Mouse (Mus musculus): ENCODE data around the gene Olfr1393. TPM values are rescaled to one million over a fixed set of nuclear protein-coding genes. Genes with fewer than 3 reads are reported as not detected.

Gene Olfr1393
- polyA plus RNA-seq, 1 experiment from 2014 or later = not detected

- no peaks in the 10 kb centered on the region for H3K9me3 ChIP-seq (replicated peaks; ENCODE audit: control insufficient read depth, low read length, poor library complexity, severe bottlenecking)
- under 1% methylated on average over 56 of the region's 60 CpGs for WGBS
- peak within 1 kb of the TSS; percentile 92 for H3K27ac ChIP-seq (ENCODE audit: low read length)
- H3K27me3 ChIP-seq (ENCODE audit: control insufficient read depth, insufficient read depth, low read depth, low read length) = no peaks in the 10 kb centered on the region
- no peaks in the 10 kb centered on the region for H3K36me3 ChIP-seq (ENCODE audit: control insufficient read depth, insufficient read depth, low read length)
- H3K9ac ChIP-seq (ENCODE audit: low read depth, low read length) = peak within 1 kb of the TSS; percentile 79
- H3K4me1 ChIP-seq (ENCODE audit: control insufficient read depth, insufficient read depth, low read length) = peaks cover 26% of the 10 kb centered on the region
- peak; percentile 97 for ATAC-seq
- peak within 1 kb of the TSS; percentile 65 for H3K4me2 ChIP-seq (ENCODE audit: low read length)
- H3K4me3 ChIP-seq (ENCODE audit: low read depth, low read length) = peak within 1 kb of the TSS; percentile 55
Measured at GRCm38 (mm10) chr11:49243727-49244594, 34.1 kb upstream of the Olfr1393 start, which contains the start of gene Mgat1. Gene Mgat1, plus strand, starts transcription at chr11:49244191.

GRCm38 (mm10) chr11:49244595-49244930, 33.5 kb upstream of the Olfr1393 start:
- H3K27ac ChIP-seq (ENCODE audit: low read length) = peak overlapping the region; percentile 92
- peak overlapping the region; percentile 79 for H3K9ac ChIP-seq (ENCODE audit: low read depth, low read length)
- 1% methylated on average over 4 of the region's 4 CpGs for WGBS
- H3K4me3 ChIP-seq (ENCODE audit: low read depth, low read length) = peak overlapping the region; percentile 55
- H3K4me2 ChIP-seq (ENCODE audit: low read length) = peak overlapping the region; percentile 65
- H3K9me3 ChIP-seq (replicated peaks; ENCODE audit: control insufficient read depth, low read length, poor library complexity, severe bottlenecking) = no peaks in the 10 kb centered on the region
- H3K4me1 ChIP-seq (ENCODE audit: control insufficient read depth, insufficient read depth, low read length) = peaks cover 26% of the 10 kb centered on the region
- ATAC-seq = no peak
- H3K27me3 ChIP-seq (ENCODE audit: control insufficient read depth, insufficient read depth, low read depth, low read length) = no peaks in the 10 kb centered on the region
- no peaks in the 10 kb centered on the region for H3K36me3 ChIP-seq (ENCODE audit: control insufficient read depth, insufficient read depth, low read length)

GRCm38 (mm10) chr11:49245176-49245575, 32.9 kb upstream of the Olfr1393 start:
- peak overlapping the region; percentile 79 for H3K9ac ChIP-seq (ENCODE audit: low read depth, low read length)

GRCm38 (mm10) chr11:49245634-49246415, 32.3 kb upstream of the Olfr1393 start:
- Histone ChIP-seq H3K4me1 (ENCODE audit: control insufficient read depth, insufficient read depth, low read length) (peaks cover 38% of the 10 kb centered on the region), H3K9ac (ENCODE audit: low read depth, low read length) (no peak overlapping the region), H3K4me3 (ENCODE audit: low read depth, low read length) (no peak overlapping the region), H3K27ac (ENCODE audit: low read length) (no peak overlapping the region), H3K36me3 (ENCODE audit: control insufficient read depth, insufficient read depth, low read length) (no peaks in the 10 kb centered on the region), H3K9me3 (replicated peaks; ENCODE audit: control insufficient read depth, low read length, poor library complexity, severe bottlenecking) (no peaks in the 10 kb centered on the region), H3K4me2 (ENCODE audit: low read length) (peak overlapping the region; percentile 65), H3K27me3 (ENCODE audit: control insufficient read depth, insufficient read depth, low read depth, low read length) (no peaks in the 10 kb centered on the region)
- WGBS = 30% methylated on average over 12 of the region's 12 CpGs
- ATAC-seq = no peak

More at GRCm38 (mm10) chr11:49245176-49245575, 32.9 kb upstream of the Olfr1393 start:
- ATAC-seq = no peak
- H3K4me2 ChIP-seq (ENCODE audit: low read length) = peak overlapping the region; percentile 65
- no peak overlapping the region for H3K27ac ChIP-seq (ENCODE audit: low read length)
- no peaks in the 10 kb centered on the region for H3K9me3 ChIP-seq (replicated peaks; ENCODE audit: control insufficient read depth, low read length, poor library complexity, severe bottlenecking)
- no peaks in the 10 kb centered on the region for H3K27me3 ChIP-seq (ENCODE audit: control insufficient read depth, insufficient read depth, low read depth, low read length)
- H3K36me3 ChIP-seq (ENCODE audit: control insufficient read depth, insufficient read depth, low read length) = no peaks in the 10 kb centered on the region
- H3K4me1 ChIP-seq (ENCODE audit: control insufficient read depth, insufficient read depth, low read length) = peaks cover 32% of the 10 kb centered on the region
- peak overlapping the region; percentile 55 for H3K4me3 ChIP-seq (ENCODE audit: low read depth, low read length)
- WGBS = 18% methylated on average over 7 of the region's 7 CpGs

- Histone ChIP-seq H3K4me2 (ENCODE audit: low read length) (no peak overlapping the region), H3K4me1 (ENCODE audit: control insufficient read depth, insufficient read depth, low read length) (peaks cover 43% of the 10 kb centered on the region)
Measured at GRCm38 (mm10) chr11:49246523-49246922, 31.6 kb upstream of the Olfr1393 start.

GRCm38 (mm10) chr11:49247255-49247654, 30.8 kb upstream of the Olfr1393 start:
- peak overlapping the region; percentile 25; the same call in 1 of the 2 replicates for H3K9ac ChIP-seq (ENCODE audit: low read depth, low read length)
- H3K4me1 ChIP-seq (ENCODE audit: control insufficient read depth, insufficient read depth, low read length) = peaks cover 43% of the 10 kb centered on the region
- no peak overlapping the region for H3K4me3 ChIP-seq (ENCODE audit: low read depth, low read length)
- no peaks in the 10 kb centered on the region for H3K9me3 ChIP-seq (replicated peaks; ENCODE audit: control insufficient read depth, low read length, poor library complexity, severe bottlenecking)
- H3K36me3 ChIP-seq (ENCODE audit: control insufficient read depth, insufficient read depth, low read length) = no peaks in the 10 kb centered on the region
- no peak overlapping the region for H3K27ac ChIP-seq (ENCODE audit: low read length)
- H3K4me2 ChIP-seq (ENCODE audit: low read length) = no peak overlapping the region
- H3K27me3 ChIP-seq (ENCODE audit: control insufficient read depth, insufficient read depth, low read depth, low read length) = no peaks in the 10 kb centered on the region
- WGBS = 85% methylated on average over 2 of the region's 2 CpGs
- no peak for ATAC-seq

More at GRCm38 (mm10) chr11:49246523-49246922, 31.6 kb upstream of the Olfr1393 start:
- H3K9me3 ChIP-seq (replicated peaks; ENCODE audit: control insufficient read depth, low read length, poor library complexity, severe bottlenecking) = no peaks in the 10 kb centered on the region
- no peak overlapping the region for H3K27ac ChIP-seq (ENCODE audit: low read length)
- ATAC-seq = no peak
- H3K27me3 ChIP-seq (ENCODE audit: control insufficient read depth, insufficient read depth, low read depth, low read length) = no peaks in the 10 kb centered on the region
- no peaks in the 10 kb centered on the region for H3K36me3 ChIP-seq (ENCODE audit: control insufficient read depth, insufficient read depth, low read length)
- no peak overlapping the region for H3K4me3 ChIP-seq (ENCODE audit: low read depth, low read length)
- peak overlapping the region; percentile 25; the same call in 1 of the 2 replicates for H3K9ac ChIP-seq (ENCODE audit: low read depth, low read length)
- 94% methylated on average over 4 of the region's 4 CpGs for WGBS

- peaks cover 39% of the 10 kb centered on the region for H3K4me1 ChIP-seq (ENCODE audit: control insufficient read depth, insufficient read depth, low read length)
- H3K9ac ChIP-seq (ENCODE audit: low read depth, low read length) = no peak overlapping the region; the same call in 1 of the 2 replicates
- no peak for ATAC-seq
- H3K36me3 ChIP-seq (ENCODE audit: control insufficient read depth, insufficient read depth, low read length) = no peaks in the 10 kb centered on the region
- no peaks in the 10 kb centered on the region for H3K9me3 ChIP-seq (replicated peaks; ENCODE audit: control insufficient read depth, low read length, poor library complexity, severe bottlenecking)
- H3K4me3 ChIP-seq (ENCODE audit: low read depth, low read length) = no peak overlapping the region
- H3K4me2 ChIP-seq (ENCODE audit: low read length) = no peak overlapping the region
- no peak overlapping the region for H3K27ac ChIP-seq (ENCODE audit: low read length)
- no peaks in the 10 kb centered on the region for H3K27me3 ChIP-seq (ENCODE audit: control insufficient read depth, insufficient read depth, low read depth, low read length)
- 56% methylated on average over 6 of the region's 6 CpGs for WGBS
Measured at GRCm38 (mm10) chr11:49248226-49248973, 29.7 kb upstream of the Olfr1393 start.

- Histone ChIP-seq H3K4me1 (ENCODE audit: control insufficient read depth, insufficient read depth, low read length) (peaks cover 39% of the 10 kb centered on the region), H3K27ac (ENCODE audit: low read length) (no peak overlapping the region), H3K36me3 (ENCODE audit: control insufficient read depth, insufficient read depth, low read length) (0 out of 2 replicates have a peak, but pooled peaks cover 2% of the 10 kb centered on the region), H3K9ac (ENCODE audit: low read depth, low read length) (no peak overlapping the region), H3K9me3 (replicated peaks; ENCODE audit: control insufficient read depth, low read length, poor library complexity, severe bottlenecking) (no peaks in the 10 kb centered on the region), H3K4me3 (ENCODE audit: low read depth, low read length) (no peak overlapping the region), H3K27me3 (ENCODE audit: control insufficient read depth, insufficient read depth, low read depth, low read length) (no peaks in the 10 kb centered on the region), H3K4me2 (ENCODE audit: low read length) (no peak overlapping the region)
- 68% methylated on average over 6 of the region's 6 CpGs for WGBS
- no peak for ATAC-seq
Measured at GRCm38 (mm10) chr11:49248974-49249700, 29.0 kb upstream of the Olfr1393 start.

Measured in midbrain, embryonic 16.5 days (tissue).